Mouse (Mus musculus) urinary bladder, postnatal 14 days (tissue): ENCODE measurements around the gene Gm49403.
"Not testable (repeated sequence)": the region's sequence is repeated elsewhere in the genome, so short reads cannot be mapped to it uniquely, and the experiment has no call there.

ENCODE experiments used
- DNase-seq: peaks from one replicate; pipeline ENCODE4 v3.0.0; 2021; ENCODE audit warnings: low spot score

Gene Gm49403

GRCm38 (mm10) chr19:8883616-8884015, at the start of gene Gm49403, which contains the start of gene Lbhd1:
Gene Gm49403, plus strand, starts transcription at chr19:8883930.
Gene Lbhd1, plus strand, starts transcription at chr19:8883732.
- no peak for DNase-seq

- DNase-seq: not testable (repeated sequence)
These were observed 47.4 kb upstream of the Gm49403 start for GRCm38 (mm10) chr19:8836327-8836726.

GRCm38 (mm10) chr19:8837251-8837791, 46.4 kb upstream of the Gm49403 start, which contains the start of gene Bscl2:
Gene Bscl2, plus strand, starts transcription at chr19:8837467.
- peak; percentile 79 for DNase-seq

- DNase-seq: peak; percentile 42
These were observed 45.5 kb upstream of the Gm49403 start for GRCm38 (mm10) chr19:8838041-8838730.

GRCm38 (mm10) chr19:8839103-8839907, 44.4 kb upstream of the Gm49403 start, which contains the start of gene Gng3:
Gene Gng3, minus strand, starts transcription at chr19:8839194.
- DNase-seq: no peak

GRCm38 (mm10) chr19:8839908-8840791, 43.6 kb upstream of the Gm49403 start:
- DNase-seq: peak; percentile 79

- no peak for DNase-seq
These were observed 42.7 kb upstream of the Gm49403 start for GRCm38 (mm10) chr19:8841012-8841411.

- no peak for DNase-seq
These were observed 40.8 kb upstream of the Gm49403 start for GRCm38 (mm10) chr19:8842961-8843360.

GRCm38 (mm10) chr19:8844371-8845129, 39.2 kb upstream of the Gm49403 start:
- DNase-seq: peak; percentile 87

- no peak for DNase-seq
These were observed 35.4 kb upstream of the Gm49403 start for GRCm38 (mm10) chr19:8848356-8848755.

- peak; percentile 53 for DNase-seq
These were observed 33.3 kb upstream of the Gm49403 start, which contains the start of gene Lrrn4cl for GRCm38 (mm10) chr19:8850402-8850901. Gene Lrrn4cl, plus strand, starts transcription at chr19:8850768.

- no peak for DNase-seq
These were observed 32.1 kb upstream of the Gm49403 start for GRCm38 (mm10) chr19:8851639-8852038.

- DNase-seq: no peak
These were observed 31.3 kb upstream of the Gm49403 start for GRCm38 (mm10) chr19:8852236-8852928.

- no peak for DNase-seq
These were observed 30.6 kb upstream of the Gm49403 start for GRCm38 (mm10) chr19:8853117-8853516.

GRCm38 (mm10) chr19:8857689-8858088, 26.0 kb upstream of the Gm49403 start:
- DNase-seq: peak; percentile 67

- no peak for DNase-seq
These were observed 24.7 kb upstream of the Gm49403 start for GRCm38 (mm10) chr19:8859018-8859417.

- DNase-seq: no peak
These were observed 19.5 kb upstream of the Gm49403 start for GRCm38 (mm10) chr19:8864265-8864664.

GRCm38 (mm10) chr19:8870381-8870780, 13.3 kb upstream of the Gm49403 start:
- not testable (repeated sequence) for DNase-seq

GRCm38 (mm10) chr19:8870838-8871237, 12.9 kb upstream of the Gm49403 start:
- no peak for DNase-seq
